In genomic region chr11:101302004-101302798, GRCm38 (mm10) we compare ENCODE assay signal across 8 mouse cellular contexts. TPM values are rescaled to one million over a fixed set of nuclear protein-coding genes. Genes with fewer than 3 reads are reported as not detected.
DNase-seq lines count a peak whose midpoint lies in the region; ATAC-seq lines count a peak whose summit lies in the region.

Gene Becn1 (minus strand): TSS chr11:101302286.

- ATAC-seq in hindbrain, embryonic 12.5 days (ENCODE audit: low FRiP score), result peak; percentile 89

- H3K9ac ChIP-seq in hindbrain, embryonic 12.5 days, result peak within 1 kb of the TSS; percentile 89

- H3K36me3 ChIP-seq in hindbrain, embryonic 12.5 days, result peaks cover 11% of the 10 kb centered on the region

- peak within 1 kb of the TSS; percentile 84 for H3K4me2 ChIP-seq in hindbrain, embryonic 12.5 days (replicated peaks)

- no peaks in the 10 kb centered on the region for H3K9me3 ChIP-seq in hindbrain, embryonic 12.5 days (replicated peaks)

- H3K27ac ChIP-seq in hindbrain, embryonic 12.5 days, result peak within 1 kb of the TSS; percentile 35; the same call in 1 of the 2 replicates

- 6% methylated on average over 39 of the region's 39 CpGs for WGBS in hindbrain, embryonic 12.5 days

- H3K27me3 ChIP-seq in hindbrain, embryonic 12.5 days, result no peaks in the 10 kb centered on the region

- H3K4me3 ChIP-seq in hindbrain, embryonic 12.5 days, result peak within 1 kb of the TSS; percentile 93

- peaks cover 14% of the 10 kb centered on the region for H3K4me1 ChIP-seq in hindbrain, embryonic 12.5 days

- peak; percentile 94 for DNase-seq in Muller cell, postnatal 12 days (ENCODE audit: inconsistent ontology term)
- peak; percentile 95 for DNase-seq in cerebellum, adult 9-11 months
- DNase-seq in frontal cortex, postnatal 10 days (ENCODE audit: low spot score in 2 of 2), result peak; percentile 89 to 96
- peak; percentile 95 to 97 for DNase-seq in layer of hippocampus, postnatal 14 days (ENCODE audit: low spot score in 2 of 2)
- DNase-seq in lung, postnatal 14 days, result peak; percentile 99
- peak; percentile 89 for DNase-seq in retina, adult 2 months (ENCODE audit: low read depth, low spot score)
- peak; percentile 89 to 90 for DNase-seq in thymus, postnatal 36 days

RNA-seq across cellular contexts. Expression of gene Becn1, which starts in this region (rescaled TPM):
- polyA plus RNA-seq in hindbrain, embryonic 12.5 days (2016; fragmentation: Nextera tagmentation; extraction: Ambion mirVana), result 154 and 158 TPM in 2 replicates
- 100 to 1,000 TPM; 182 to 185 TPM for total RNA-seq in layer of hippocampus, postnatal 14 days (2021)

Comparison
In these comparisons a context has a peak if more than half of its experiments do, and no peak if none do; other contexts are left out.
1. Peak in every context shown above with its lines: DNase-seq, ATAC-seq, H3K4me3 ChIP-seq and H3K27ac ChIP-seq.